Mouse (Mus musculus): Measurements from ENCODE around the gene Lemd1. TPM values are rescaled to one million over a fixed set of nuclear protein-coding genes. Genes with fewer than 3 reads are reported as not detected.
"Not testable (repeated sequence)": the region's sequence is repeated elsewhere in the genome, so short reads cannot be mapped to it uniquely, and the experiment has no call there.

Gene Lemd1
- total RNA-seq, 2 experiments from 2014 or later: 0.17 to 0.67 TPM

GRCm38 (mm10) chr1:132245010-132245409 lies 53.8 kb downstream of the Lemd1 start:
- DNase-seq (ENCODE audit: low spot score in 2 of 2): no peak

DNA sequence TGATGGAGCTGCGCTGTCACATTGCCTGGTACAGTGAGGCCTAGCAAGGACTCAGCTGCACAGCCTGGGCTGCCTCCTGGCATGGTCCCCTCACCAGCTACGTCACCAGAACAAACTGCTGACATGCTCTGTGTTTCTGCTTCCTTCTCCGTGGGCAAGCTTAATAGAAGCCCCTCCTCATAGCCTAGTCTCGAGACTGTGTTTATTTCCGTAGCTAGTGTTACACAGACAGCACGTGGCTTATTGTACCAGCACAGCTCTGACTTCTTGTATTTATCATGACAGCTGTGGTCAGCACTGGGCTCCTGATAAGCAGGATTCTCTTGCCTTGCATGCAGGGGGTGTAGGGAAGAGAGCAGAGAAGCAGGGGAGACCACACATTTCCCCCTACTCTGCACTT lies 54.9 kb downstream of the Lemd1 start:
- DNase-seq (ENCODE audit: low spot score in 2 of 2): no peak

DNA sequence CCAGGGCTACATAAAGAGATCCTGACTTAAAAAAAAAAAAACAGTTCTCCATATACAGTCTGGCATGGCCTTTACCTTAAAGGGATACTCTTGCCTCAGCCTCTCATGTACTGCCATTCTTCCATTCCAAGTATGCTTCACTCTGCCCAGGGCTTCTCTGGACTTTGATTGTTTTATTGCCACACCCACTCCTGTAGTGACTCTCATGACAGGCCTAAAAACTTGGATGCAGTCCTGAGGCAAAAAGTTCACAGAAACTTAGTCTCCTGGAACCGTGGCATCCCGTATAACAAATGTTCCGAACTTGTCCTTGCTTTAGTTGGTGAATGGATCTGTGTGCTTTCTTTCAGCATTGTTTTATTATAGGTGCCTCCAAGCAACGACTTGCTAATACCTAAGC lies 55.4 kb downstream of the Lemd1 start:
- DNase-seq (ENCODE audit: low spot score in 2 of 2): no peak

- DNase-seq (ENCODE audit: low spot score in 2 of 2): no peak
Observed at GRCm38 (mm10) chr1:132254467-132254866, 63.2 kb downstream of the Lemd1 start.

DNA sequence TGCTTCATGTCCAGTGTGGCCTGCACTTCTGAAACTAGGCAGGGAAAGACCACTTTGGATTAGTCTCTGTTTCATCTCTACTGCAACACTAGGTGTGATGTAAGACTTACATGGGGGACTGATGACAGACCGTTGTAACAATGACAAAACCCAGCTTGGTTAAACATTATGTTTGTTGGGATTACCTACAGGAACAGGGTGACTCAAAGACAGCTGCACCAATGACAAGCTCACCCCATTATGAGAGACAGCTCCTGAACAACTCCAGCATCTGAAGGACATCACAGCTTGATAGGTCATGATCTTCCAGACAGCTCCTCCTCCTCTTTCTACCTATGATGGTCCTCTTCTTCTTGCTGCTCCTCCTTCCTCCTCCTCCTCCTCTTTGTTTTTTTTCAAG lies 69.1 kb downstream of the Lemd1 start:
- no peak for DNase-seq (ENCODE audit: low spot score in 2 of 2)

- no peak for DNase-seq (ENCODE audit: low spot score in 2 of 2)
Observed at GRCm38 (mm10) chr1:132261058-132261457, 69.8 kb downstream of the Lemd1 start.

GRCm38 (mm10) chr1:132263618-132264017 lies 72.4 kb downstream of the Lemd1 start:
- DNase-seq (ENCODE audit: low spot score in 2 of 2): no peak

- no peak for DNase-seq (ENCODE audit: low spot score in 2 of 2)
Observed at GRCm38 (mm10) chr1:132264577-132264976, 73.3 kb downstream of the Lemd1 start.

GRCm38 (mm10) chr1:132265211-132265859 lies 74.1 kb downstream of the Lemd1 start:
- DNase-seq (ENCODE audit: low spot score in 2 of 2): no peak

DNA sequence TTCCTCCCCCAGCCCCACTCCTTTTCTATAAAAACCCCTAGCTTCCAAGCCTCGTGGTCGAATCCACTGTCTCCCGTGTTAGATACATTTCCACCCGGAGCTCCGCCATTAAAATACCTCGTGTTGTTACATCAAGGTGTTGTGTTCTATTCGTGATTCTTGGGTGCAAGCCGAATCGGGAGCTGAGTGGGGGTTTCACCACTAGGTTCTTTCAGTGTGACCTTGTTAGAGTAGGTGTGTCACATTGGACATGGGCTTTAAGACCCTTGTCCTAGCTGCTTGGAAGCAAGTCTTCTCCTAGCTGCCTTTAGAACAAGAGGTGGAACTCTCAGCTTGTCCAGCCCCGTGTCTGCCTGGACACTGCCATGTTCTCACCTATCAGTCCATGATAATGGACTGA lies 74.7 kb downstream of the Lemd1 start:
- DNase-seq (ENCODE audit: low spot score in 2 of 2): no peak

- DNase-seq (ENCODE audit: low spot score in 2 of 2): no peak
Observed at GRCm38 (mm10) chr1:132266791-132267557, 75.7 kb downstream of the Lemd1 start.

DNA sequence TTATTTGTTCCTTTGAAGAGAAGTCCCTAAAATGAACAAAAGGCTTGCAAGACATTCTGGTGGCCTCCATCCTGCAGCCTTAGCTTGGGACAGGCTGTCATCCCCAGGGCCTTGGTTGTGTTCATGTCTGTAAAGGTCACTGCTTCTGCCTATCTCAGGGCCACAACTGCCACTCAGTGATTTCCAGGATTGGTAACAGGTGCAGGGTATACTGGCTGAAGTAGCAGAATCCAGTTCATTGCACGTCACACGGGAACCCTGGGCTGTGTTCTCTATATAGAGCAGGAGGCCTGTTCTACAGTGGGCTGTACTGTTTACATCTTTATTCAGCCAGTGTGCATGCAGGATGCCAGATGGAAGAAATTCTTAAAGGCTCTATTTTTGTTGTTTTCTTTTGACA lies 76.7 kb downstream of the Lemd1 start:
- DNase-seq (ENCODE audit: low spot score in 2 of 2): no peak

- DNase-seq (ENCODE audit: low spot score in 2 of 2): no peak
Observed at GRCm38 (mm10) chr1:132268418-132269060, 77.3 kb downstream of the Lemd1 start.

- DNase-seq (ENCODE audit: low spot score in 2 of 2): no peak
Observed at GRCm38 (mm10) chr1:132271237-132271636, 80.0 kb downstream of the Lemd1 start.

DNA sequence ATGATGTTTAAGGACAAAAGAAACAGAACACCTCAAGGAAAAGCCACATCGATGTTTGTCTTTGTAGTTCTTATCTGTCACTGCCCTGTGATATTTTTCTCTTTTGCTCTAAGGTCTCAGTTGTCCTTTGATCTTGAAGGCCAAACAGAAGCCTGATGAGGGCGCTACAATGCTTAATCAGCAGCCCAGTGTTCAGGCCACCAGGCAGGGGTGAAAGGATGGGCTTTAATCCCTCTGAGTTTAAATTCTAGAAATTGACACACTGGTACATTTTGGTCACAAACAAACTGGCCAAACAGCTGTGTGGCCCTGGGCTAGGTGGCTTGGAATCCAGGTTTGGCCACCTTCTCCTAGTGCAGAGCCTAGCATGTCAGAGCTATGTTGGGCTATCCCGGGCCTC lies 85.5 kb downstream of the Lemd1 start:
- no peak for DNase-seq (ENCODE audit: low spot score in 2 of 2)

DNA sequence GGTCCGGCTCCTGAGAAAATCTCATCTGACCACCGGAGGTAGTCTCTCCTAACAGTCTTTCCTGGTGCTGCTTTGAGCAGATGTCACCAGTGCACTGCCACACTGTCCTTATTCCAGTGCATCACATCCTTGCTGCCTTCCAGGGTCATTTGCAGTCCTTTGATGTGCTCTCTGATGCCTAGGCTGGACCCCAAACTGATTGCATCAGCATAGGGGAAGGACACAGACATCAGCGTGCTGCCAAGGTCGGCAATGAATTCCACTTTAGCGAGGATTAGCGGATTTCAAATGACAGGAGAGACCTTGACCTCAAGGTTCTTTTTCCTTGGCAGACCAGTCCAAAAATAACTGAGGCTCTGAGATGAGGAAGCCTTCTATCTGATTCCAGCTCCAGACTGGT lies 85.9 kb downstream of the Lemd1 start:
- peak in 1 of 2 experiments; percentile 48 for DNase-seq (ENCODE audit: low spot score in 2 of 2)

GRCm38 (mm10) chr1:132280636-132281035 lies 89.4 kb downstream of the Lemd1 start:
- DNase-seq (ENCODE audit: low spot score in 2 of 2): not testable (repeated sequence)

DNA sequence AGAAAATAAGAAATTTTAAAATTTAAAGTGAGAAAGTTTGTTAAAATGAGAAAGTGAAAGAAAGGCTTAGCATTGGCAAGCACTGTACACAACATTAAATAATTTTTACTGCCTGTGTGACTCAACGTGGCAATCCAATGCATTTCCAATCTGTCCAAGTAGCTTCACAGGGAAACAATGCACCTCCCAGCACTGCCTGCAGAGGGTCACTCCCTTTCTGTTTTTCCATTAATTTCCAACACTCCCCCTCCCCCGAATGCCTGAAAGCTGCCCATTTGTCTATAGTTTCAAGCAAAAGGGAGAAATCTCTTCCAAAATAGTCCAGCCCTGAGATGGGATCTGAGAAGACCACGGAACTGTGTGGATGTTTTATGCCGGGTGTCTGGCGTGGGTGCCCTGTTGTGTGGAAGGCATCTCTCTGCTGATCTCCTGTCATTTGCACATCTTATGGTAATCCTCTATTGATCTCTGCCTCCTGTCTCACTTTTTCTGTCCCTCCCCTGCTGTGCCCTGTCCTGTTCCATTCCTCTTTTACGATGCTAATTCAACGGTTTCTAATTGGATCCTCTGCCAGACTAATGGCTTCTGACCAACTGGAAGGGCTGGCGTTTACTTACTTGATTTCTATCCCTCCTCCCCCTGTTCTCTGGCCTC lies 90.4 kb downstream of the Lemd1 start:
- no peak for DNase-seq (ENCODE audit: low spot score in 2 of 2)

DNA sequence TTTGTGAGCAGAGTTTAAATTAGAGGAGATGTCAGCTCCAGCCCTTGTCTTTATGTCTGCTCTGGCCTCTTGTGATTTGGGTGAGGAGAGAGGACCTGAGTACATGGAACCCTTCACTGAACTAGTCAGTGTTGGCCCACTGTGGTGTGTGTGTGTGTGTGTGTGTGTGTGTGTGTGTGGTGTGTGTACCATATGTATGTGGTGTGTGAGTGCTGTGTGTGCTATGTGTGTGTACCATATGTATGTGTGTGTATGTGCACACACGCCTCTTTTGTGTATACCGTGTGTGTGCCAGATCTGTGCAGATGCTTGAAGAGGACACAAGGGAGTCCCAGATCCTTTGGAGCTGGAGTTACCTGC lies 90.9 kb downstream of the Lemd1 start:
- no peak for DNase-seq (ENCODE audit: low spot score in 2 of 2)

- no peak for DNase-seq (ENCODE audit: low spot score in 2 of 2)
Observed at GRCm38 (mm10) chr1:132283018-132283417, 91.8 kb downstream of the Lemd1 start.

DNA sequence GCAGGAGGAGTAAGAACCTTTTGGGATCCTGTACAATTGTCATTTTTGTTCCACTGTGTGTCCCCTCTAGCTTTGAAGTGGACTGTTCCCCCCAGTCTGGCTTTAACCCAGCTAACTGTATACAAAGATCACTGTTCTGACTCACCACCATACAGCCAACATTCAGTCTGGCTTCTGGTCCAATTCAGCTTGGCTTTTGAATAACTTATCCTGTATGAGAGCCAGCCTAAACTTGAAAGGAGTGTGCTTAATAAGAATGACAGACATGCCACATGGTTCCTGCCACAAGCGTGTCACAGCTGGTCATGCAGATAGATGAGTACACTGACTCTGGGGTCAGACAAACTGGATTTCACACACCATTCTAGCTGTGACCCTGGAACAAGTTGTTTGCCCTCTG lies 95.5 kb downstream of the Lemd1 start:
- DNase-seq (ENCODE audit: low spot score in 2 of 2): no peak

GRCm38 (mm10) chr1:132287445-132287844 lies 96.2 kb downstream of the Lemd1 start:
- no peak for DNase-seq (ENCODE audit: low spot score in 2 of 2)
